Mouse (Mus musculus) A20 (cell line): ENCODE measurements around the gene Dixdc1.

ENCODE experiments used
- DNase-seq: peaks from one replicate; pipeline ENCODE4 v3.0.0-alpha.2; 2011; ENCODE audit warnings: low read depth, low spot score

Dixdc1 gene

DNA sequence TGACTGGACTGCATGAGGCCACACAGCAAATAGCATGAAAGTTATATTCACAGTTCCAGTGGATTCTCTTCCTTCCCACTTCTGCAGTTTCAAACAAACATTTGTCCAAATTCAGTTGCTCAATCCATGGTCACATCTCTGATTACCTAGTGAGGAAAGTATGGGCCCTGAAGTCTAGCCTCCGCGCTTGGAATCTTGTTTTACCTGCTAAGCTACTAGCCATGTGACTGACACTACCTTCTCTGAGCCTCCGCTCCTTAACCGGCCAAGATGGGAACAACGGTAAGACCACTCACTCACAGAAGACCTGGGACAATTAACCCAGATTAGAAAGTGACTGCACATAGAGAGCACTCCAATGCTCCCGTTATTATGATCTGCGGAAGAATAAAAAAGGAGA, 6.5 kb upstream of the Dixdc1 start:
- DNase-seq, result no peak

DNA sequence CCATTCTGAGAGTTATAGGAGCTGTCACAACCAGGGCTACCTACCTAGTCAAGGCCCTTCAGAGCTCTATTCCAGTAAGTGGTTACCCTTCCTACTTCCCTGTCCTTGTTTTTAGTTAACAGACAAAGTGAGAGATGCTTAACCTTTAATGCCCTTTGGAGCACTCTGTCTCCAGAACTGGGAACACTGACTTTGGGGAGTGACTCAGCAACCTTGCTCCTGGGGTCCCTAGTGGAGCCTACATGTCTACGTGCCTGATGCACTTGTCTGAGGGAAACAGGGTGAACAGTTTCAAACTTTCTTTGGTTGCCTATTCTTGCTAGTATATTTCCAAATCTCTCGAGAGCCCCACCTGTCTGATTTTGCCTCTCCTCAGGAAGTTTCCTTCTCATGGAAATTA, 3.4 kb upstream of the Dixdc1 start:
- DNase-seq, result no peak

DNA sequence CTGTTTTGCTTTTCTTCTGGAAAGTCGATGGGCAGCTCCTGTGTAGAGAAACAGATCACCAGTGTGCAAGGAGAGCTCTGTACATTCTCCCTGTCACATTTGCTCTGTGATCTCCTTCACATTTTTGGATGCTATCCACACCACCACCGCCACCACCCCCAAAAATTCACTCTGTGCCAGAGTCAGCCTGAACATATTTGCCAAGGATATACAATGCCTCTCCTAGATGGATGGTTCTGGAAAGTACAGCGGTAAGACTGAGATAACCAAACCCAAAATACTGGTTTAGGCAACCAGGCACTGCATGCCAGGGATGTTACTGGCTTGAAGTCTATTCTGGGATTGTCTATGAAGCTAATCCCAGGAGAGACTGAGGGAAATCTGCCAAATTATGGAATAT, 2.9 kb upstream of the Dixdc1 start:
- no peak for DNase-seq

DNA sequence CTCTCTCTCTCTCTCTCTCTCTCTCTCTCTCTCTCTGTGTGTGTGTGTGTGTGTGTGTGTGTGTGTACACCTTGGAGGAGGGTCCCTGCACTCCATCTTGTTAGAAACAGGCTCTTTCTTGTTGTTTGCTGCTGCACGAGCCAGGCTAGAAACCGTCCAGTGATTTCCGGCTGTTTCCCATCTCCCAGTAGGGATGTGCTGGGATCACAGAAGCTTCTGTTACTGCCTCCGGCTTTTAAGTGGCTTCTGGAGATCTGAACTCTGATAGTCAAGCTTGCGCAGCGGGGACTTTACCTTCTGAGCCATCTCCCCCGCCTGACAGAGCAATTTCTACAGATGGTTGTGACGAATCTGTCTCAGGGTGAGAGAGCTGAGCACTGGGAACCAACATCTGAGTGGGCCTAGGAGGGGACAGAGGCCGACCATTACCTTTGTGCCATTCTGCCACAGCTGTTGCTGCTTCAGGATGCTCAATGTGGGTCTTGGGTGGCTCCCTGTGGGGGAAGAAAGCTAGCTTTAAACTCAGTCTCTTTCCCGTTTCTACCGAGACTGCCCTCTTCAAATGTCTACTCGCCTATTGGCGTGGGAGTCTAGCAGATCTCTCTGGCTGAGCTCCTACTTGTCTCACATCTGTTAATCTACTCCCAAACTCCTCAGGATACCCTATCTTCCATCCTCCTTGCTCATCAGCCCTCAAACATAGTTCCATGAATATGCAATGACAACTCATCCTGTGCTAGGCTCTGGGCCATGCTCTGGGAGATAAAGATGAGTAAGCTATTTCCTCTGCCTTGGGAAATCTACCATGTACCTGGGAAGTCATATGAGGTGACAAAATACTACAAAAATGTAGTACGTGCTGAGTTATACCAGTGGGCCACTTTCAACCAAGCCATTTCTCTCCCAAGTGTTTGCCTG, 1.8 kb upstream of the Dixdc1 start:
- DNase-seq, result no peak

GRCm38 (mm10) chr9:50734989-50735388, 4.3 kb downstream of the Dixdc1 start:
- peak; percentile 62 for DNase-seq

- no peak for DNase-seq
Measured at GRCm38 (mm10) chr9:50732560-50732959, 6.8 kb downstream of the Dixdc1 start.

DNA sequence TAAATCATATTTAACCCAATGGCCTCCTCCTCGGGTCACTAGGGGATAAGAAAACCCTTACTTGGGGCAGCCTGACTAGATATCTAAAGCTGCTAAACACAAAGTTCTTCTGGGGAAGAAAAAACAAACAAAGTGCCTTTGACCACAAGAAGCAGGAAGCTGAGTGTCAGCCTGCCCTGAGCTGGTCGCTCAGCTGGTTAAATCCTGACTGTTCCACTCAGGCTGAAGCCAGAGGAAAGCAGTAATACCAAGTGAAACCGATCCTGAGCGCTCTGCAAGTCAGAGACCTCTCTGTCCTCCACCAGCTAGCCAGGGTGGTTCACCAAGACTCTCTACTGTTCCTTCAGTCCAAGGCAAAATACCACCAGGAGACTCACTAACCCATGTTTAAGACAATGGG, 9.7 kb downstream of the Dixdc1 start:
- peak; percentile 8 for DNase-seq

- DNase-seq, result no peak
Measured at GRCm38 (mm10) chr9:50727925-50728651, 11.2 kb downstream of the Dixdc1 start.

DNA sequence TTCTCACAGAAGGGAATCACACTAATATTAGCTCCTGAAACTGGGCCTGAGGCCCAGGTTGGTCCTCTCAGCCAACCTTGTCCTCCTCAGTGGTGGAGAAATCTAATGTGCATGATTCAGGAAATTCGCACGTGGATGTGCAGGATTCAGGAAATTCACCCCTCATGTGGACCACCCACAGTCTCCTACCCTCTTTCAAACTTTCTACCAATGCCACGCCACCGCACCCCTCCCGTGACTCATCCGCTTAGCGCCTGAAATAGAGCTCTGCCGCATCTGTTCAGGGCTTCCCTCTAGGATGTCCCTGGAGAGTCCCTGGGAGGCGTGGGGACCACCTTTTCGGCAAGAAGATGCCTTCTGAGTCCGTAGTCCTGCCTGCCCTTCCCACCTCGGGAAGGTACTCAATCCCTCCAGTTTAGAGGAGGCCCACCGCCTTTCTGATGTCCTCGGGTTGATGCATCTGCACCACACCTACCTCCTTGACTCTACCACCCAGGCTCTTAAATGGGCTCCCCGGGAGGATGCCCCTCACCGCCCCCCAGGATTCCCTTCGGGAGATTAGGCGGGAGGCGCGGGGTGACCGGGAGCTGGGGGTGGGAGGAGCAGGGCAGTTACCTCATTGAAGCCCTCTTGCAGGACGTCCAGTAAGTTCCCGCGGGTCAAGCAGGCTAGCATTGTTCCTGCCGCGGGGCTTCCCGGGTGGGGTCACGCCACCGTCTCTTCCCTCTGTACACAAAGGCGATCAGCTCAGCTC, 12.0 kb downstream of the Dixdc1 start:
- DNase-seq, result no peak

GRCm38 (mm10) chr9:50725921-50726590, 13.3 kb downstream of the Dixdc1 start:
- DNase-seq, result no peak

DNA sequence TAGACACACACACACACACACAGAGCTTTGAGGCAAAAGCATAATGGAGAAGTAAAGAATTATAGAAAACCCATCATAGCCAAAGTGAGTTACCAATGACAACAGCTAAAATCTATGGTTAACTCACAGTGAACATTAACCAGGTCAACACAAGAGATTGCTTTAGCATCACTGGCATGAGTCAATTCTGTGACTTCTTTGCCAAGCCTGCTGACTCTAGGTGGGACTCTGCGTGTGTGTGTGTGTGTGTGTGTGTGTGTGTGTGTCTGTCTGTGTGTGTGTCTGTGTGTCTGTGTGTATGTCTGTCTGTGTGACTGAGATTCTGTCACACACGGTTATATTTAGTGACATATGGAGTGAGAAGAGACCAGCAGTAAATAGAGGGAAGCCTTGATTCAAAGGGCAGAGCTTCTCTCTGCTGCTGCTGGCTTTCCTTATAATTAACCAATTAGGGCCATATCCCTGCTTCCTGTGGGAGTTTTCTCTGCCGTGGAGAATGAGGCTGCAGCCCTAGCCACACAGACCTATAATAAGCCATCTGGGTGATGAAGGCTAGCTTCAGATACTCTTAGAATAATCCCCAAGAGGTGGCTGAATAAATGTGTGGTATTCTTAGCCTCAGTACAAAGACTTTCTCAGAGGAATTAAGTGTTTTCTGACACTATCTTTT, 14.5 kb downstream of the Dixdc1 start:
- no peak for DNase-seq

DNA sequence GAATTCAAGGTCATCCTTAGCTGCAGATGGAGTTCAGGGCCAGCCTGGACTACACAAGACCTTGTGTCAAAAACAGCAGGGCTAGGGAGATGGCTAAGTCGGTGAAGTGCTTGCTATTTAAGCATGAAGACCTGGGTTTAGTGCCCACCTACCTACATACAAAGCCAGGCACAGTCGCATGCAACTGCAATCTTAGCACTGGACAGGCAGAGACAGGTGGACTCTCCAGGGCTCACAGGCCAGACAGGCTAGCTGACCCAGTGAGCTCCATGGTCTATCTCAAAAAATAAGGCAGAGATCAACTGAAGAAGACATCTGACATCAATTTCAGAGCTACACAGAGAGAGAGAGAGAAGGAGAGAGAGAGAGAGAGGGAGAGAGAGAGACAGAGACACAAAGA, 15.2 kb downstream of the Dixdc1 start:
- no peak for DNase-seq

DNA sequence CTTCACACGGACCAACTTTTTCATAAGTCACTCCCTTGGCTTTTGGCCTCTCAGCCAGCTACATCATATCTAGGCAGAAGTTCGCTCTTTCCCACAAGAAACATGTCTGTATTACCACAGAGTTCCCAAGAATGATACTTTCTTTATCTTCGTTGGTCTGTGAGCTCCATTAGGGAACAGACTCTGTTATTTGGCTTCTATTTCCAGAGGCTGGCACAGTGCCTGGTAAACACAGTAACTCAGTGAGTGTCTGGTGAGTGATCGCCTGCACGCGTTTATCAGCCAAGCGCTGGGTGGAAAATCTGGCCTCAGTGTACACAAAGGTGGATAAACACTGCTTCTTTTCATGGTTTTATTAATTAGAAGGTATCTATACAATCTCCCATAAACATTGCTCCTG, 15.9 kb downstream of the Dixdc1 start:
- DNase-seq, result no peak

DNA sequence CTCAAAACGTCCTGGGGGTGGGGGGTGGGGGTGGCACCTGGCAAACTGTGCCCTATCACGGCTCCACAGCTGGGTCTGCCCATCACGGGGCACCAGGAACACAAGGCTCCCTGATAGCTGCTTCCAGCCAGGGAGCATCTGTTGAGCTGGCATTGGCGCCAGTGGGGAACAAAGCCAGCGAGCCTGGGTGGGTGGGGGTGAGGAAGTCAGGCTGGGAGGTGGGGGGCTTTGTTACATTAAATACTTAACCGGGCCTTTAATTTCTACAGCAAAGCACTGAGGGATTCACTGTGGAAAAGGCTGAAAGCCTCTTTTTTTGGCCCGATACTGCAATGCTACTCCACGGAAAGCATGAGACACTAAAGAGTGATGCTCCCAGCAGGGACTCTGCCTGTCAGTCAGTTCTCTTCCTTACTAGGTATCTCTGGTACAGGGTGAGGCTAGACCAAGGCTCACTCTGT, 16.8 kb downstream of the Dixdc1 start:
- no peak for DNase-seq

GRCm38 (mm10) chr9:50721061-50721460, 18.3 kb downstream of the Dixdc1 start:
- DNase-seq, result no peak

DNA sequence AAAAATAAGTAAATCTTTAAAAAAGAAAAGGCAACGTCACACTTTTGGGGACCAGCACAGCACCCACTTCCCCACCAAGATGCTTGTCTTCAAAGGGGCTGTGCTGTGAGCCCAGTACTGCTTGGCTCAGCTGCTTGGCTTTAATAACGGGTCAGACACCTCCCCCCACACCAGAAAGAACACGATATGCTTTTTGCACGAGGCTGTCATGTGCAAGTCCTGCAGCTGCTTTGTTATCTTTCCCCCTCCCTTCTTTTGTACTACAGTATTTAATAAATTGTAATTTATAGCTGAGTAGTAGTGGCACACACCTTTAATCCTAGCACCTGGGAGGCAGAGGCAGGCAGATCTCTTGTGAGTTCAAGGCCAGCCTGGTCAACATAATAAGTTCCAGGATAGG, 20.4 kb downstream of the Dixdc1 start:
- no peak for DNase-seq

DNA sequence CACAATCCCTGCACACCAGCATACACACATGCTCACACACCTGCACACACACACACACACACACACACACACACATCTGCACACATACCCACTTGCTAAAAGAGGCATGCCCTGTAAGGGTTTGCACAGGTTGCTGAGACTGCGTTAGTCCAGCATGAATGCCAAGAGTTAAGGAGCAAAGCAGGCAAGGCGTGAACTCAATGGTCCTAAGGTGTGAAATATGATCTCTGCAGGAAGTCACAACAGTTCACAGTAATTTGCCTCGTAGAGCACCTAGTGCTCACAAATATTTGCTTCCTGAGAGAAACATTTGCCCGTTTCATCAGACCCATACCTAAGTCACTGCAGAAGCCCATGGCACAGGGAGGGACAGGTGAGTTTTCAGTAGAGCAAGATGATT, 25.1 kb downstream of the Dixdc1 start:
- no peak for DNase-seq

GRCm38 (mm10) chr9:50711337-50711736, 28.0 kb downstream of the Dixdc1 start:
- DNase-seq, result no peak

DNA sequence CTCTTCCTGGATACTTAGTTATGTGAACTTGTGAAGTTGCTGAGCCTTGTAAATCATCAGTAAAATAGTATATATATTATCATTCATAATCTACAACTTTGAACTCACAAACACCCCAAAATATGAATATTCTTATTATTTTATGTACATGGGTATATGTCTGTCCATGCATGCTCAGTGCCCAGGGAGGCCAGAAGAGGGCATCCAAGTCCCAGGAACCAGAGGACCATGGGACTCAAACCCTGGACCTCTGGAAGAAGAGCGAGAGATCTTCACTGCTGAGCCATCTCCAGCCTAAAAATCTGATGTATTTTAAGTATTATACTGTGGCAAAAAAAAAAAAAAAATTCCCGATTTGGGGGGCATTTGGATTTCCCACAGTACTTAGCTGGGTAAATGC, 30.2 kb downstream of the Dixdc1 start:
- peak; percentile 44 for DNase-seq

- no peak for DNase-seq
Measured at GRCm38 (mm10) chr9:50704907-50705306, 34.4 kb downstream of the Dixdc1 start.
